Mouse (Mus musculus) adrenal gland, postnatal 14 days (tissue): ENCODE results near the gene Maff. TPM values are rescaled to one million over a fixed set of nuclear protein-coding genes. Genes with fewer than 3 reads are reported as not detected.

Source experiments
- DNase-seq: peaks from one replicate; pipeline ENCODE4 v3.0.0; 2021; ENCODE audit warnings: mixed read lengths
- microRNA-seq, 2 experiments: library from miRNA; unstranded; fragments of <30 nt; microRNA quantifications; one replicate each; pipeline ENCODE4 v1.2.0; 2021
- total RNA-seq: library from RNA; stranded (reverse); gene quantifications from 2 replicates; pipeline ENCODE4 v1.2.3, GENCODE M21; 2021

Gene Maff
- total RNA-seq, 1 experiment from 2014 or later: 7.4 TPM

DNA sequence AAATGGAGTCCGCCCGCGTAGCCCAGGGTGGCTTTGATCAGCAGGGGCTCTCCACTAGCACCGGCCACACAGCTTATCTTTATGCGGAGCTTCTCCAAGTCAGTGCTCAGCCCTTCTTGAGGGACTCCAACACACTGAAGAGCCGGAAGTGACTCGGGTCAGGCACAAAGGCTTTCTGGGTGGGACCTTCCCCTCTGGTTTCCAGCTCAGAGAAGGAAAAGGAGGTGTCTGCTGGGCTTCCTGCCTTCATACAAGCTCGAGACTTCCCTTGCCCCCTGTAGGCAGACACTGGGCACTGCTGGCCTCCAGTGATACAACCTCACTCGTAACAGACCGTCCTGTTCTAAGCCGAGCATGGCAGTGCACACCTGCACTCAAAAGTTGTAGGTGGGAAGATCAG lies 50.3 kb downstream of the Maff start:
- DNase-seq: peak; percentile 61

- DNase-seq: no peak
Measured at GRCm38 (mm10) chr15:79399231-79400052, 53.0 kb downstream of the Maff start.

- no peak for DNase-seq
Measured at GRCm38 (mm10) chr15:79400134-79400974, 53.9 kb downstream of the Maff start.

DNA sequence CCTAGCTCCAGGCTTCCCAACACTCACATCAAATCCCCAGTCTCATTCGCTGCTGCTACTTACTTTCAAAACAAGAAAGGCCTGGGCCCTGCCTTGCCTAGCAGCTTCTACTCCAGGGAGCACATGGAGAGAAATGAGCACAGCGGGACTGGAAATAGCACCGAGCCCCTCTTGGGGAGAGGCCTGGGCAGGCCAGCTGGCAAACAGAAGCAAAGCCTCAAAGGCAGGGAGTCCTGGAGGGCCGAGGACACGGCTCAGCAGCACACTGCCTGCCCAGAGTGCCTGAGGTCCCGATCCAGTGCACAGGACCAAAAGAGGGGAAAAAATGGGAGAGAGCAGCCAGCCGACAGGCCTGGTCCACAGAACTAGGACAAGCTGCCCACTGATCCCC lies 54.5 kb downstream of the Maff start:
- peak; percentile 45 for DNase-seq

- DNase-seq: no peak
Measured at GRCm38 (mm10) chr15:79402176-79402575, 55.8 kb downstream of the Maff start.

GRCm38 (mm10) chr15:79402836-79403762 lies 56.7 kb downstream of the Maff start, which contains the start of gene Tmem184b:
Gene Tmem184b (minus strand): TSS chr15:79403569.
- peak; percentile 92 for DNase-seq

DNA sequence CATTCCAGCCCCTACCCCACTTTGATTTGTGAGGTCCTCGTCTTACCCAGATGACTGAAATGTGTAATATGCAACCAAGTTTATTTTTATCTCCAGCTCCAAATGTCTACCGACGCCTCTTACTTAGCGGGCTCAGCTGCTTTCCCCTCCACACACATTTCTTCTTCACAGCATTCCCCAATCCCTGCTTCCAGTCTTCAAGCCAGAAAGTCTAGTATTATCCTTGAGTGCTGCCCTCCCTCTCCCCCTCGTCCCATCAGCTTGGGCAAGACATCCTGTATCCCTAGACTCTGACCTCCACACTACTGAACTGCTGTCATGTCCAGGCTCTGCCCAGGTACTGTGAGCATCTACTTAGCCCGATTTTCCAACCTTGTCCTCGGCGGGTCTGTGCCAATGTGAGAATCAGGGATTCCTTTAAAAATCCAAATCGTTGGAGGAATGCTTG lies 57.4 kb downstream of the Maff start:
- DNase-seq: no peak

DNA sequence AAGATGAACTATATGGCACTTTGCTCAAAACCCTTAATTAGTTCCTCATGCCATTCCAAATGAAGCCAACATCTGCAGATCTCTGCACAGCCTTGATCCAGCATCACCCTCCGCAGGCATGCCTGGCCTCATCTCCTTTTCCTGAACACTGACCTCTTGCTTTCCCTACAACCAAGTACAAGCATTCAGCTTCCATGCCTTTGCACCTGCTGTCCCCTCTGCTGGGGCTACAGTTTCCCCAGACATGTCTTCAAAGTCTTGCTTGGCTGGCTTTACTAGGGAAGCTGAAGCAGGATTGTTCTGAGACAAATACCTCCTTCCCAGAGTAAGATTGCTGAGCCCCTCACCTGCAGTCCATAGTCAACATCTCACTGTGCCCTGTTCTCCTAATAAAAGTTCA lies 57.9 kb downstream of the Maff start:
- no peak for DNase-seq

- no peak for DNase-seq
Measured at GRCm38 (mm10) chr15:79406564-79406963, 60.1 kb downstream of the Maff start.

Small RNAs within 50 kb of the gene (microRNA-seq; reads per million reads assigned to microRNA genes)
- gene Mir1943: 0.38 to 1.7 reads per million in 2 experiments

Other genes starting within 250 kb of the Maff start
- gene Micall1, start 237.7 kb upstream of the Maff start, total RNA-seq: 34.3 and 41.0 TPM in 2 replicates
- 110 and 127 TPM in 2 replicates for gene Polr2f, start 205.6 kb upstream of the Maff start, total RNA-seq
- 4.4 and 4.7 TPM in 2 replicates for gene 1700088E04Rik, start 205.4 kb upstream of the Maff start, total RNA-seq
- gene Sox10, start 181.4 kb upstream of the Maff start, total RNA-seq: 2.3 and 3.3 TPM in 2 replicates
- gene Pick1, start 117.4 kb upstream of the Maff start, total RNA-seq: 18.6 and 22.9 TPM in 2 replicates
- 0.22 TPM in 1 of 2 replicates, not detected in the other for gene Gm49486, start 117.2 kb upstream of the Maff start, total RNA-seq
- not detected in 2 replicates for gene Slc16a8, start 91.9 kb upstream of the Maff start, total RNA-seq
- 0.30 TPM in 1 of 2 replicates, not detected in the other for gene Baiap2l2, start 61.1 kb upstream of the Maff start, total RNA-seq
- 22.1 and 26.0 TPM in 2 replicates for gene Pla2g6, start 18.2 kb upstream of the Maff start, total RNA-seq
- 45.2 and 48.0 TPM in 2 replicates for gene Tmem184b, start 56.9 kb downstream of the Maff start, total RNA-seq
- 66.7 and 85.8 TPM in 2 replicates for gene Csnk1e, start 108.9 kb downstream of the Maff start, total RNA-seq
- gene Kcnj4, start 158.6 kb downstream of the Maff start, total RNA-seq: 0.19 and 0.23 TPM in 2 replicates
- gene Kdelr3, start 169.8 kb downstream of the Maff start, total RNA-seq: 6.8 and 7.3 TPM in 2 replicates
- 281 and 315 TPM in 2 replicates for gene Ddx17, start 200.1 kb downstream of the Maff start, total RNA-seq